Mouse (Mus musculus): ENCODE measurements at regions not wholly inside any gene's neighbourhood (a gene's known extent, or its start where the extent isn't known, plus 50 kb on each side); places are given as distances from the start of the nearest gene placed in this dataset.

DNA sequence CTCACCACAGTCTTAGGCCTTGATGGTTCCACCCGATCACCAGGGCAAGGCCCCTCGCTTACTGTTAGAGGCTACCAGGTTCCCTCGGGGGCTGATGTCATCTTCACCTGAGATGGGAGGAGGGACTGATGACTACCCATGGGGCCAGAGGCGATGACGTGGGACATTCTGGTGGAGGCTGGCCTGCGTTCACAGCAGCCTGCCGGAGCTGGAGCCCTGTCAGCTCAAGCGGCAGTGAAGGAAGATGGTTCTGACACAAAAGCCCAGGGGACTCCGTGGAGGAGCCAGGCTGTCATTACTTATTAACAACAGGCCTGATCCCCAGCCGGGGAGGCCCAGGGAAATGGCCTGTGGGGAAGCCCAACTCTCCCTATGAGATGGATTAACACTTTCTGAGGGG is 121.3 kb upstream of the Atp6ap2 start:
- DNase-seq (ENCODE audit: low spot score), result no peak

DNA sequence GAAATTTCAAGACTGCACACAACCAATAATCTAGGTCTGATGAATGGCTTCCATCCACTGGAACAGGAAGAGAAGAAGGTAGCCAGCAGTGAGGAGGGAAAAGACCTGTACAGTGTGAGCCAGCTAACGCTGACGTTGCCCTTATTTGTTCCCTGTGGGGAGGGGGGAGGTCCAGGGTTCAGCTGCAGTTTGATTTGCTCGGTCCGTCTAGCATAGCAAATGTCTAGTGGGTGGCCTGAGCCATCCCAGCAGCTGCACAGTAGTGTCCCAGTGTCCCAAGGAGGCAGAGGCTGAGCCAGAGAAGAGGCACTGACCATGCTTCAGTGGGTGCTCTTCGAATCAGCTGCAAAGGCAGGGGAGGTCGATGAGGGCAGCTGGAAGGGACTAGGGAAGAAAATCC is 120.7 kb upstream of the Atp6ap2 start:
- DNase-seq (ENCODE audit: low spot score), result no peak

DNA sequence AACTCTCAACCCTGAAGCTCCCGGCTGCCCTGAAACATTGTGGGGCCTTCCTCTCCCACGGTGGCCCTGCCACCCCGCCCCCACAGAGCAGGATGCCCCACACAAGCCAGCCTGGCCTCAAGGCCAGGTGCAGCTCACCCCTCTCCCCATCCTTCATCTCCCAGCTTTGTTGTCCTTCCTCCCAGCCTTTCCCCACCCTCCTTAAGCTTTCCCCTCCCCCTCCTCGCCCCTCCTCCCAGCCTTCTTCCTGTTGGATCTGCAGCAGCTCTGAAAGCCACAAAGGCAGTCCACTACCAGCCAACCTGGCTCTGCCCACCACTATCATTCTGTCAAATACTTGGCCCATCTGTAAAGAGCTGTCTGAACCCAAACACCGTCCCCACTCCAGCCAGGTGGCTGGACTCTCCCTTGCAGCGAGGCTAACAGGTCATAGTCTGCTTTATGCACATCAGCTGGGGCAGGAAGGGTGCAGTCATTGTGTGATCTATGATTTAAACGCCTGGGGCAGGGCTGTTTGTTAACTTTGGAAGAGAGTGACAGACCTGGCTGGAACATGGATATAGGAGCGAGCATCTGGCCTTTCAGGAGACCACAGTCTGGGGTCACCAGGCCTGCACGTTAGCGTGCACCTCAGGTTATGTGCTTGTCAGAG is 119.9 kb upstream of the Atp6ap2 start:
- no peak for DNase-seq (ENCODE audit: low spot score)

DNA sequence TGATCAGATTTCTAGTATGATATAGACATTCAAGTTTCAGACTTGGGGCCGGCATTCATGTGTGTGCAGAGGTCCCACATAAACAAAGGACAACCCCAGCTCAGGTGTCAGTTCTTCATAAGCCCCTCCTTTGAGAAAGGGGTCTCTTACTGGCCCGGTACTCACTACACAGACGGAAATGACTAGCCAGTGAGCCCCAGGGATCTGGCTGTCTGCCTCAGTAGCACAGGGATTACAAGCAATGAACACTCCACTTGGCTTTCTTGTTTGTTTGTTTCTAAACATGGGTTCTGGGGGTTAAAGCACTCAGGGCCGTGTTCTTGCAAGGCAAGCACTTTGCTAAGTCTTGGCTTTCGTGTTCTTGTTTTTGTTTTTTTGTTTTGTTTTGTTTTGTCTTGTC is 115.3 kb upstream of the Atp6ap2 start:
- DNase-seq (ENCODE audit: low spot score), result no peak

DNA sequence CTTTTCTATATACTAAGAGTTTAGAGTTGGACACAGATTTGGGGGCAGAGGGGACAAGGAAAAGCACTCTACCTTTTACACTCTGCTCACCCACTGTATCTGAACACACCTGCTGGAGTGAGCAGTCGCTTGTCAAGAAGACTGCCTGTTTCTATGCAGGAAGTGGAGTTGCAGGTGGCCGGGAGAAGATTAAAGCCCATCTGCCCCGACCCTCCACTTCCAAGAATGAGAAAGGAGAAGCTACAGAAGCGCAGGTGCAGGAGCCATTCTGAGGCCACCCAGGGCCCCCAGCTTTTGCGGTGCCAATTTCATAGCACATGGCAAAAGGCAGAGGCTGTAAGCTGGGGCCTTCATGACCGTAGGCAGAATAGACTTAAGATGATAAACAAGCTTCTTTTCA is 108.4 kb upstream of the Atp6ap2 start:
- peak; percentile 58 for DNase-seq (ENCODE audit: low spot score)

DNA sequence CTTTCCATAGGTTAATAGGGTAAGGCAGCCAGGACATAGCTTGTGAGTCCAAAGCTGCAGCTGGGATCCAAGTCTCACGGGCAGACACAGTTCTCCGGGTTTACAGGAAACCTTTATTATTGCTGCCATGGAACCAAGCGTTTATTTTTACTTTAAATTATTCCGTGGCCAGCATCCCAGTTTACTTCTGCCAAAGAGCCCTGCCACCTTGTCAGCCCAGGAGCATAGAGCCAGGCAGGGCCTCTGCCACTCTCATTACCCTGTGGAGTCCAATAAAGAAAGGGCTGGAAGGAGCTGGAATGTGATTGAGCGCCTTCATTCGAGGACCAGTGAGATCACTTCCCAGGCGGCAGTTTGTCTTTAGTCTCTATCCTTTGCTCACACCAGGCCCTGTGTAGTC is 96.6 kb upstream of the Atp6ap2 start:
- no peak for DNase-seq (ENCODE audit: low spot score)

DNA sequence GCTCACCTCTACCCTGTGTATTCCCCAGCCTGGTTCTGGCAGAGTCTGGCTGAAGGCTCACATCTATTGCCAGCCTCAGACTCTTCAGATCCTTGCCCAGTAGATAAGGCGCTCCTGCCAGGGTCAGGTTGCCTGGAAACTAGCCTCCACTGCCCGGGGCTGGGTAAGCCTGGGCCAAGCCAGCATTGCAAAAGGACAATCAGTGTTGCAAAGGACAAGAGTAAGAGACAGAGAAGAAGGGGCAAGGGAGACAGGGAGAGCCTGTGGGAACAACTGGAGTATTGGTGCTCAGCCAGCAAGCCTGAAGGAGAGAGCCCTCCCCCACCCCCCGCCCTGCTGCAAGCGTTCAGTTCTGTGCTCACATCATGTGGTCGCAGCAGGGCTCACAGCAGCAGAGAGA is 94.4 kb upstream of the Atp6ap2 start:
- peak; percentile 20 for DNase-seq (ENCODE audit: low spot score)

DNA sequence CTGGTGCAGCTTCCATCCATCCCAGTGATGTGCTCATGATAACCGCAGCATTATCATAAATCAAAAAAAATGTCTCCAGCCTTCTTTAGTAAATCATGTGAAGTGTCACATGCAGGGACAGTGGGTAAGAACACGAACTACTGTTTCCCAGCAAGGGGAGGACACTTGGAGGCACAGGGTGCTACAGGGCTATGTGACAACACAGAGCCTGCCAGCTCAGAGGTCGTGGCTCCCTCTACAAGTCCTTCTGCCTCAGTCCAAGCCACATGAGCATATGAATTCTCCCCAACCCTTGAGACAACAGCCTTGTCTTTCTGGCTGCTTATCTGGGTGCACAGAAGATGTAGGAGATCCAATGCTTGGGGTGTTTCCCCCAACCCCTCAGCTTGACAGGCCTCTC is 93.7 kb upstream of the Atp6ap2 start:
- no peak for DNase-seq (ENCODE audit: low spot score)

DNA sequence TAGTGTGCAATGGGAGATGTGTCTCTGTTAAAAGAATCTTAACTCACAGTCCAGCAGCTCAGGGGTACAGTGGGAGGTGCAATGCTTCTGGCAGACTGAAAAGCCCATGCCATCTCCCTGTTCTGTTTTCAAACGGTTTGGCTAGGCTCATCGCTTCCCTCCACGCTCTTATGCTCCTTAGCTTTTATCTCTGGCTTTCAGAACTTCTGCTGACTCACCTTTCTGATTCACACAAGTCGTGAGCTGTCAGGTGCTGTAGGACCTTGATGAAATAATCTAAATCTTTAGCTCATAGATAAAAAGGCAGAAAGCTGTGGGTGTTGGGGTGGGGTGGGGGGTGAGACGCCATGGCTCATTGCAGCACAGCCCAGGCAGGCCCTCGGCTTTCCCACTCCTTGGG is 93.1 kb upstream of the Atp6ap2 start:
- DNase-seq (ENCODE audit: low spot score), result peak; percentile 45

DNA sequence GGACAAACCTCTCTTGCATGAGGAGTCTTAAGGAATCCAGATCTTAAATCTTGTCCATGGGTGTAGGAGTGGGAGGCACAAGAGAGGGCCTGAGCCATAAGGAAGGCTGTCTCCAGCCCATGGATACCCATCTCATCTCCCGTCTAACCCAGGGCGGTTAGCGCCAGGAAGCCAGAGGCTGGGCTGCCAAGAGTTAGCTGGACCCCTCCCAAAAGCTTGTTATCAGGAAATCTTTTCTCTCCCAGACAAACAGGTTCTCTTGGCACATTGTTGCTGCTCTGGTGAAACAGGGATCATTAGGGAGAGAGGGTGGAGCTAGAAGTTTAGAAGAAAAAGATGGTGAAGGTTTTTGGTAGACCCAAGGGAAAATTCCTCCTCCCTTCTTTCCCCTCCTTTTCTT is 87.0 kb upstream of the Atp6ap2 start:
- no peak for DNase-seq (ENCODE audit: low spot score)

DNA sequence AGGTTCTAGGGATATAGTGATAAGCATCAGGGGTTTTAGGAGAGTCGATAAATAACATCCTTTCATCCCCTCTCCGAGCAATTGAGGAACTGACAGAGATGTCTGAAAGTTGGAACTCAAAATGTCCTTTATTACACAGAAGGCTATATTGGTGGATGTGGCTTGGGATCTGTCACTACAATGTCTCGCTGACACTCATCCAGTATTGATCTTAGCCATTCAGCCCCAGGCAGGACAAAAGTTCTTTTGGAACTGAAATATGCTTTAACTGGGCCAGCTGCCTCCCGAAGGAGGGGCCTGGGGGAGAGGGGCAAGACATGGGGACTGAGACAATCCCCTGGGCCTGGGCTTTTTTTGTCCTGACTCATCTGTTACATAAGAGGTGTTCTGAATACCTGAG is 85.2 kb upstream of the Atp6ap2 start:
- no peak for DNase-seq (ENCODE audit: low spot score)

DNA sequence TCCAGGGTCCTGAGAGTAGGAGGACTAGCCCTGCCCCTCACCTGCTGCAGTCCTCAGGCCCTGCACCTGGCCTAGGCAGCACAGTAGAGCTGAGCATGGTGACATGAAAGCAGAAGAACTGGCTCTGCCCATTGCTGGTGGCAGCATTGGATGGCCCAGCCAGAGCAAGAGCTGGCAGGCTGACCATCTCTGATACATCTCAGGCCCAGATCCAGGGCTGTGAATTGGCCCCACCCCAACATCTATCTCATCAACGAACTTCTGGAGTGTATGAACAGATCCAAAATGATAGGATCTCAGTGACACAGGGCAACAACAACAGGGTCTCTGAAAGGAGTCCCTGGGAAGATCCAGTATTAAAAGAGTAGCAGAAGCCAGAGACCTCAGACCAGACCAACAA is 84.0 kb upstream of the Atp6ap2 start:
- DNase-seq (ENCODE audit: low spot score), result no peak

DNA sequence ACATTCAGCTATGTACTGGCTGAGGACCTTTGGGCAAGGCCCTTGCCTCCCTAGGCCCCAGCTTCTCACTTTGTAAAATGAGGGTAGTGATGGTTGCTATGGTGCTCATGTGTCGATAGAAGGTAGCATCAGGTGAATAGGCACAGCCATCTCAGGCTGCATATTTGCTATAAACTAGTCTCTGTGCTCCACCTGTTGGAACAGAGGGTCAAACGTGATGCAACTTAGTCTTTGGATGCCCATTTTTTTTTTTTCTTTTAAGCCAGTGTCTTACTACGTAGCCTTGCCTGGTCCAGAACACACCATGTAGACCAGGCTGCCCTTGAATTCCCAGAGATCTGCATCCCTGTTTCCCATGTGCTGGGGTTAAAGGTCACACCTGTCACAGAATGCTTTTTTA is 76.5 kb upstream of the Atp6ap2 start:
- peak; percentile 24 for DNase-seq (ENCODE audit: low spot score)

DNA sequence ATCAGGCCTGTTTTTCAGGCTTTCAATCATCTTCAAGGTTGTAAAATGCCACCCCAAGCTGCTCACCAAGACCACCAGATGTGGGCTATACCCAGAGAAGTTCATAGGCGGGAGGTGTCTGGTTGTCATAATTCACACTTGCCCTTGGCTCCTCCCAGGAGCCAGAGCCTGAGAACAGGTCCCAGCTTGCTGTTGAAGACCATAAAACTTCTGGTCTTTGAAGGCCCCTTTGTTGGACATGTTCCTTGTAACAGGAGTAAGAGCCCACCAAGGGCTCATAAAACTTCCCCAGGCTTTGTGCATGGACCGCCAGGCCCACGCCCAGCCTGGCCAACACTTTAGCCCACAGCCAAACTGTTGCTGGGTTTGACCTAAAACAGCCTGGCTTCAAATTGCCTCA is 62.6 kb upstream of the Atp6ap2 start:
- no peak for DNase-seq (ENCODE audit: low spot score)

DNA sequence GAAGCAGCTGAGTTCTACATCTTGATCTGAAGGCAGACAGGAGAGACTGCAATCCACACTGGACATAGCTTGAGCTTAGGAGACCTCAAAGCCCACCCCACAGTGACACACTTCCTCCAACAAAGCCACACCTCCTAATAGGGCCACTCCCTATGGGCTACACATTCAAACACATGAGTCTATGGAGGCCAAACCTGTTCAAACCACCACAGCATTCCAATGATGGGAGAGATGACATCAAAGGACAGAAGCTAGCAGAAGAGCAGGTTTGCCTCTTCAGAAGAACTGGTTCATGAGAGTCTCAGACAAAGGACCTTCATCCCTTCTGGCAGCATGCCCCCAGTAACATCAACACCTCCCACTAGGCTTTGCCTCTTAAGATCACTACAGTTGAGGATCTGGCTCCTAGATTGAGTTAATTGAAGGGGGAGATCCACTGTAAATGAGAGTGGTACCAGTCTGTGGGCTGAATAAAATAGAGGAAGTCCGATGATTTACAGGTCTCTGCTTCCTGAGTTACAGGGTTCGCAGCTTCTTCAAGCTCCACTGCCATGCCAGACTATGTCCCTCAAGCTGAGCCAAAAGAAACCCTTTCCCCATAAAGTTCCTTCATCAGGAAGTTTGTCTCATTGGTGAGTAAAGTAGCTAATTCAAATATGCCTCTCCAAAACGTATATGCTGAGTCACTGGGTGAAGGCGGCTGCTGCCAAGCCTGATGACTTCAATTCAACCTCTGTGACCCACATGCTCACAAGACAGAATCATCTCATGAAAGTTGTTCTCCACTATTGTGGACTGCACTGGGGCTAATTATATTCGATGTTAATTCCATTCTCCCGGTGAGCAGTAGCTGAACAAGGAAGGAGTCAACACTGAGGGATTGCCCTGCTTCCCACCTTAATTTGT is 56.9 kb upstream of the Atp6ap2 start:
- DNase-seq (ENCODE audit: low spot score), result no peak
